Mouse (Mus musculus) brain, embryonic 14.5 days (tissue): ENCODE results near the gene Lactb.

Experiments used
- CTCF ChIP-seq: fragments of 200-500 bp; IDR thresholded peaks from 2 replicates; pipeline ENCODE4 v1.5.1; 2012; ENCODE audit warnings: inconsistent platforms, mild to moderate bottlenecking, moderate library complexity, borderline replicate concordance; ENCODE audit not compliant: insufficient read depth, insufficient read length; ENCODE audit errors: extremely low read depth
- POLR2A ChIP-seq: fragments of 200-500 bp; IDR thresholded peaks from 2 replicates; pipeline ENCODE4 v1.6.1; 2012; ENCODE audit warnings: mild to moderate bottlenecking, inconsistent platforms, borderline replicate concordance; ENCODE audit not compliant: poor library complexity, insufficient read depth, insufficient read length, severe bottlenecking; ENCODE audit errors: extremely low read depth

- TF ChIP-seq CTCF (no peak), POLR2A (no peak)
These were observed 23.0 kb downstream of the Lactb start for GRCm38 (mm10) chr9:66952321-66952720.
